Mouse (Mus musculus) G1E (cell line): ENCODE results near the gene Papolb.

Experiments used
- CTCF ChIP-seq: IDR thresholded peaks from 2 replicates; pipeline ENCODE4 v1.5.1; 2012; ENCODE audit warnings: low read depth, low read length, inconsistent platforms, mixed read lengths
- GATA1 ChIP-seq: IDR thresholded peaks from 2 replicates; pipeline ENCODE4 v1.6.1; 2012; ENCODE audit warnings: borderline replicate concordance, low read length, inconsistent platforms, mixed read lengths
- GATA2 ChIP-seq: IDR thresholded peaks from 2 replicates; pipeline ENCODE4 v1.6.1; 2012; ENCODE audit warnings: low read depth, low read length, inconsistent platforms, borderline replicate concordance
- POLR2AphosphoS5 ChIP-seq: IDR thresholded peaks from 2 replicates; pipeline ENCODE4 v1.6.1; 2012; ENCODE audit warnings: low read depth, low read length, inconsistent platforms; ENCODE audit not compliant: insufficient replicate concordance
- TAL1 ChIP-seq: conservative IDR thresholded peaks from 2 replicates; pipeline ENCODE4 v1.6.1; 2012; ENCODE audit warnings: low read depth, low read length, inconsistent platforms, mixed read lengths

- TF ChIP-seq CTCF (no peak), TAL1 (no peak), GATA1 (no peak), GATA2 (no peak), POLR2AphosphoS5 (no peak)
Observed at GRCm38 (mm10) chr5:142537286-142537685, 7.4 kb upstream of the Papolb start.
